26 mouse cellular contexts compared by ENCODE assay signal in the genomic region with DNA sequence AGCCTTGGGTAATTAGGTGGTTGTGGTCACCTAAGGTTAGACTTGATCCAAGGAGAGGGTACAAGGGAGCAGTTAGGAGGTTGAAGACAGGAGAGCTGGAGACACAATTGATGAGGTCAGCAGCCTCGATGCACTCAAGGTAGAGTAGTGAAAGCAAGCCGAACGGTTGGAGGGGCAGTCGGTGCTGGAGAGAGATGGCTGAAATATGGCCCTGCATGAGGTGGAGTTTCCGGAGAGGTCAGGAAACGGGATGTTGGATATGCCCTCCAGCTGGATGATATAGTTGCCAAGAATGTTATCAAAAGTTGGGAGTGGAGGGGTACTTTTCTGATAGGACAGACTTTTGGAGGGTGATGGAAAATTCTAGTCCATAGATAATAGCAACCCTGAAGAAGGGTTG. TPM values are rescaled to one million over a fixed set of nuclear protein-coding genes. Genes with fewer than 3 reads are reported as not detected.
DNase-seq lines count a peak whose midpoint lies in the region; ATAC-seq and TF ChIP-seq lines count a peak whose summit lies in the region.
"Had no signal": no experiment of that assay in that cellular context is flagged by ENCODE, and none has a peak within 500 bp of the region (broad histone marks: within the 10 kb centered on the region; RNA-seq: fewer than 3 reads in every experiment).

No protein-coding gene starts in this region.

- peak overlapping the region; percentile 38 for H3K4me2 ChIP-seq in heart, embryonic 12.5 days
- H3K4me2 ChIP-seq in kidney, postnatal 0 days (ENCODE audit: low read length) = peak overlapping the region; percentile 14; the same call in 1 of the 2 replicates
- H3K4me2 ChIP-seq in heart, embryonic 15.5 days = peak overlapping the region; percentile 21; the same call in 1 of the 2 replicates
- H3K4me2 ChIP-seq in heart, postnatal 0 days (ENCODE audit: low read depth, low read length) = peak overlapping the region; percentile 33; the same call in 1 of the 2 replicates
- H3K4me2 ChIP-seq: hindbrain, embryonic 15.5 days; limb, embryonic 15.5 days; lung, embryonic 14.5 days; midbrain, embryonic 12.5 days; neural tube, embryonic 15.5 days had no signal

- peaks cover 38% of the 10 kb centered on the region for H3K36me3 ChIP-seq in heart, embryonic 12.5 days
- H3K36me3 ChIP-seq in kidney, postnatal 0 days (ENCODE audit: insufficient read depth, low read length) = peaks cover 23% of the 10 kb centered on the region; the same call in 1 of the 2 replicates
- H3K36me3 ChIP-seq in heart, embryonic 15.5 days = peaks cover 35% of the 10 kb centered on the region
- peaks cover 32% of the 10 kb centered on the region for H3K36me3 ChIP-seq in heart, postnatal 0 days (replicated peaks; ENCODE audit: control insufficient read depth, insufficient read depth, low read length)

- H3K27me3 ChIP-seq in heart, embryonic 12.5 days (replicated peaks) = no peaks in the 10 kb centered on the region
- no peaks in the 10 kb centered on the region for H3K27me3 ChIP-seq in kidney, postnatal 0 days (ENCODE audit: insufficient read depth, low read length)
- no peaks in the 10 kb centered on the region for H3K27me3 ChIP-seq in heart, embryonic 15.5 days
- H3K27me3 ChIP-seq in heart, postnatal 0 days (ENCODE audit: control insufficient read depth, insufficient read depth, low read length) = no peaks in the 10 kb centered on the region
- H3K27me3 ChIP-seq: hindbrain, embryonic 15.5 days; limb, embryonic 15.5 days; midbrain, embryonic 12.5 days; neural tube, embryonic 15.5 days had no signal

- peaks cover 4% of the 10 kb centered on the region; the same call in 1 of the 2 replicates for H3K9me3 ChIP-seq in heart, embryonic 12.5 days (replicated peaks)
- no peaks in the 10 kb centered on the region for H3K9me3 ChIP-seq in kidney, postnatal 0 days (replicated peaks; ENCODE audit: low read length)
- H3K9me3 ChIP-seq in heart, embryonic 15.5 days (replicated peaks) = no peaks in the 10 kb centered on the region
- no peaks in the 10 kb centered on the region for H3K9me3 ChIP-seq in heart, postnatal 0 days (replicated peaks; ENCODE audit: control insufficient read depth, low read length)
- H3K9me3 ChIP-seq: forebrain, embryonic 10.5 days; hindbrain, embryonic 15.5 days; limb, embryonic 15.5 days; midbrain, embryonic 12.5 days; neural tube, embryonic 15.5 days had no signal

- H3K9ac ChIP-seq in heart, embryonic 12.5 days = no peak overlapping the region
- no peak overlapping the region for H3K9ac ChIP-seq in kidney, postnatal 0 days (ENCODE audit: low read depth, low read length)
- H3K9ac ChIP-seq in heart, embryonic 15.5 days = no peak overlapping the region
- no peak overlapping the region for H3K9ac ChIP-seq in heart, postnatal 0 days (replicated peaks; ENCODE audit: low read depth, low read length)
- H3K9ac ChIP-seq: hindbrain, embryonic 15.5 days; limb, embryonic 15.5 days; liver, embryonic 14.5 days; lung, embryonic 14.5 days; midbrain, embryonic 12.5 days; neural tube, embryonic 15.5 days had no signal

- no peak for TF ChIP-seq CTCF in kidney, postnatal 0 days (IDR thresholded peaks at IDR 0.05; ENCODE audit: low read depth)
- TF ChIP-seq CTCF in heart, postnatal 0 days (IDR thresholded peaks at IDR 0.05; ENCODE audit: low read depth) = no peak

- no peak overlapping the region for H3K4me3 ChIP-seq in heart, embryonic 12.5 days
- no peak overlapping the region for H3K4me3 ChIP-seq in kidney, postnatal 0 days (replicated peaks; ENCODE audit: low read depth, low read length)
- no peak overlapping the region for H3K4me3 ChIP-seq in heart, embryonic 15.5 days
- no peak overlapping the region for H3K4me3 ChIP-seq in heart, postnatal 0 days (ENCODE audit: low read depth, low read length)
- H3K4me3 ChIP-seq: forebrain, embryonic 10.5 days; hindbrain, embryonic 15.5 days; limb, embryonic 15.5 days; midbrain, embryonic 12.5 days; neural tube, embryonic 15.5 days had no signal

- no peak overlapping the region; the same call in 1 of the 2 replicates for H3K27ac ChIP-seq in heart, embryonic 12.5 days (ENCODE audit: poor library complexity, severe bottlenecking)
- H3K27ac ChIP-seq in kidney, postnatal 0 days = peak overlapping the region; percentile 77; the same call in 1 of the 2 replicates
- H3K27ac ChIP-seq in heart, embryonic 15.5 days = peak overlapping the region; percentile 41
- H3K27ac ChIP-seq in heart, postnatal 0 days (ENCODE audit: low read depth) = peak overlapping the region; percentile 57; the same call in 1 of the 2 replicates
- H3K27ac ChIP-seq: forebrain, embryonic 10.5 days; hindbrain, embryonic 15.5 days; limb, embryonic 15.5 days; liver, embryonic 14.5 days; midbrain, embryonic 12.5 days; neural tube, embryonic 15.5 days had no signal

- no peak for DNase-seq in heart, adult 11 months
- DNase-seq in kidney, postnatal 0 days (ENCODE audit: low spot score) = no peak
- no peak for DNase-seq in kidney, adult 8-10 months
- peak; percentile 39 for DNase-seq in heart, postnatal 0 days (ENCODE audit: low spot score)
- no peak for DNase-seq in embryo, embryonic 10 days (ENCODE audit: low spot score)
- DNase-seq: adrenal gland, adult 2 months; cerebellum, adult 11 months; cerebellum, postnatal 10 days; gastrocnemius, postnatal 14 days; layer of hippocampus, adult 9-11 months; left cerebral cortex, postnatal 4 days; lung, embryonic 14.5 days; right cerebral cortex, adult 18-20 months; right cerebral cortex, postnatal 4 days; thymus, postnatal 14 days had no signal

- 43% methylated on average over 6 of the region's 6 CpGs for WGBS in heart, embryonic 12.5 days
- 30% methylated on average over 6 of the region's 6 CpGs for WGBS in kidney, postnatal 0 days
- 37% methylated on average over 6 of the region's 6 CpGs for whole genome bisulfite sequencing in heart, embryonic 15.5 days
- WGBS in heart, postnatal 0 days = 23% methylated on average over 6 of the region's 6 CpGs

- no peak for TF ChIP-seq EP300 in heart, postnatal 0 days (IDR thresholded peaks at IDR 0.05; ENCODE audit: low read depth)

- ATAC-seq in heart, embryonic 12.5 days (ENCODE audit: insufficient number of reproducible peaks, low FRiP score) = 0 out of 2 replicates have a peak, but pooled peaks have one; percentile 33
- ATAC-seq in kidney, postnatal 0 days (replicated peaks; ENCODE audit: low FRiP score, low read depth) = no peak
- ATAC-seq in heart, embryonic 15.5 days (replicated peaks; ENCODE audit: insufficient number of reproducible peaks, insufficient read depth, low FRiP score, low read depth) = no peak
- ATAC-seq in heart, postnatal 0 days (ENCODE audit: insufficient read depth, low read depth) = no peak
- ATAC-seq: forebrain, embryonic 16.5 days had no signal

- H3K4me1 ChIP-seq in heart, embryonic 12.5 days (replicated peaks) = peaks cover 38% of the 10 kb centered on the region
- peaks cover 10% of the 10 kb centered on the region; the same call in 1 of the 2 replicates for H3K4me1 ChIP-seq in kidney, postnatal 0 days (replicated peaks; ENCODE audit: insufficient read depth, low read length)
- H3K4me1 ChIP-seq in heart, embryonic 15.5 days (replicated peaks) = peaks cover 24% of the 10 kb centered on the region
- peaks cover 27% of the 10 kb centered on the region for H3K4me1 ChIP-seq in heart, postnatal 0 days (ENCODE audit: control insufficient read depth, insufficient read depth)

RNA-seq across cellular contexts. Expression of a gene that starts 13.6 kb away (rescaled TPM):
- polyA plus RNA-seq in heart, embryonic 12.5 days (2016; fragmentation: Nextera tagmentation; extraction: Ambion mirVana) = 3.1 and 3.3 TPM in 2 replicates
- 0.66 and 0.71 TPM in 2 replicates for polyA plus RNA-seq in kidney, postnatal 0 days (2015; fragmentation: Nextera tagmentation; extraction: Ambion mirVana)
- polyA plus RNA-seq in heart, embryonic 15.5 days (2015; fragmentation: Nextera tagmentation; extraction: Ambion mirVana) = 1.6 and 2.0 TPM in 2 replicates
- total RNA-seq in heart, postnatal 0 days (2014; rRNA removed; ENCODE audit: low replicate concordance) = not detected in 2 replicates
- polyA plus RNA-seq in heart, postnatal 0 days (2015; fragmentation: Nextera tagmentation; extraction: Ambion mirVana) = 1.00 and 1.2 TPM in 2 replicates

RNA-seq across cellular contexts. Expression of a gene that starts 21.2 kb away (rescaled TPM):
- polyA plus RNA-seq in heart, embryonic 12.5 days (2016; fragmentation: Nextera tagmentation; extraction: Ambion mirVana) = 37.1 and 38.6 TPM in 2 replicates
- 33.8 and 34.0 TPM in 2 replicates for polyA plus RNA-seq in kidney, postnatal 0 days (2015; fragmentation: Nextera tagmentation; extraction: Ambion mirVana)
- polyA plus RNA-seq in heart, embryonic 15.5 days (2015; fragmentation: Nextera tagmentation; extraction: Ambion mirVana) = 22.0 and 31.1 TPM in 2 replicates
- 29.5 and 47.7 TPM in 2 replicates for total RNA-seq in heart, postnatal 0 days (2014; rRNA removed; ENCODE audit: low replicate concordance)
- 17.8 and 19.4 TPM in 2 replicates for polyA plus RNA-seq in heart, postnatal 0 days (2015; fragmentation: Nextera tagmentation; extraction: Ambion mirVana)

RNA-seq across cellular contexts. Expression of a gene that starts 22.3 kb away (rescaled TPM):
- polyA plus RNA-seq in heart, embryonic 12.5 days (2016; fragmentation: Nextera tagmentation; extraction: Ambion mirVana) = 0.22 and 0.57 TPM in 2 replicates
- polyA plus RNA-seq in kidney, postnatal 0 days (2015; fragmentation: Nextera tagmentation; extraction: Ambion mirVana) = 0.56 and 0.76 TPM in 2 replicates
- 0.23 and 0.66 TPM in 2 replicates for polyA plus RNA-seq in heart, embryonic 15.5 days (2015; fragmentation: Nextera tagmentation; extraction: Ambion mirVana)
- not detected in 2 replicates for total RNA-seq in heart, postnatal 0 days (2014; rRNA removed; ENCODE audit: low replicate concordance)
- 0.29 and 0.36 TPM in 2 replicates for polyA plus RNA-seq in heart, postnatal 0 days (2015; fragmentation: Nextera tagmentation; extraction: Ambion mirVana)
- total RNA-seq: hematopoietic stem cell, adult 5-6 weeks had no signal
- polyA plus RNA-seq: C2C12 had no signal

RNA-seq across cellular contexts. Expression of a gene that starts 56.8 kb away (rescaled TPM):
- polyA plus RNA-seq in heart, embryonic 12.5 days (2016; fragmentation: Nextera tagmentation; extraction: Ambion mirVana) = 3.2 and 3.9 TPM in 2 replicates
- polyA plus RNA-seq in kidney, postnatal 0 days (2015; fragmentation: Nextera tagmentation; extraction: Ambion mirVana) = 43.5 and 47.7 TPM in 2 replicates
- 3.6 and 8.6 TPM in 2 replicates for polyA plus RNA-seq in heart, embryonic 15.5 days (2015; fragmentation: Nextera tagmentation; extraction: Ambion mirVana)
- total RNA-seq in heart, postnatal 0 days (2014; rRNA removed; ENCODE audit: low replicate concordance) = 0.65 and 3.8 TPM in 2 replicates
- 0.78 and 1.1 TPM in 2 replicates for polyA plus RNA-seq in heart, postnatal 0 days (2015; fragmentation: Nextera tagmentation; extraction: Ambion mirVana)
- polyA plus RNA-seq: C2C12 had no signal
